16 mouse cellular contexts compared by ENCODE assay signal in the genomic region with DNA sequence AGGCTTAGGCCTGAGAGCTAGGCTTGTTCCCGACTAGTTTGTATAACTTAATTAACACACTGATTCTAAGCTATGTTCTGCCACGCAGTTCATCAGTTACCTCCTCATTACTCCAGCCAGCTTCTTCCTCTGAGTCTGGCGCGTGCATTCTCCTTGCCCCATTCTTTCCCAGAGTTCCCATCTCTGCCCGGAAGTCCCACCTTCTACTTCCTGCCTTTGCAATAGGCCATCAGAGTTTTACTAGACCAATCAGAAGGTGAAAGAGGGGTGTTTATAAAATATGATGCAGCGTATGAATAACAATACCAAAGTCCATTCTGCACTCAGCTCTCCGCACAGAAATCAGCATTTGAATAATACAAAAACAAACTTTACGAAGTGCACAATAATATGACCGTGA.
"Had no signal": no experiment of that assay in that cellular context is flagged by ENCODE, and none has a peak within 500 bp of the region (broad histone marks: within the 10 kb centered on the region; RNA-seq: fewer than 3 reads in every experiment).

No protein-coding gene starts in this region.

- H3K27me3 ChIP-seq: lung, embryonic 15.5 days; midbrain, embryonic 13.5 days; midbrain, embryonic 15.5 days; neural tube, embryonic 12.5 days had no signal

- H3K36me3 ChIP-seq: lung, embryonic 15.5 days; midbrain, embryonic 13.5 days; midbrain, embryonic 15.5 days; neural tube, embryonic 12.5 days had no signal

- H3K4me2 ChIP-seq: lung, embryonic 15.5 days; midbrain, embryonic 11.5 days; midbrain, embryonic 13.5 days; midbrain, embryonic 15.5 days; neural tube, embryonic 12.5 days had no signal

- H3K4me3 ChIP-seq: lung, embryonic 15.5 days; megakaryocyte, embryonic 14.5 days; midbrain, embryonic 13.5 days; midbrain, embryonic 15.5 days; neural tube, embryonic 12.5 days had no signal

- DNase-seq: liver, postnatal 0 days; lung, adult 2 months; lung, postnatal 14 days; lung, postnatal 36 days; right cerebral cortex, postnatal 14 days; thymus, adult 18-20 months; thymus, postnatal 14 days; thymus, postnatal 36 days had no signal

- H3K9me3 ChIP-seq: lung, embryonic 15.5 days; midbrain, embryonic 15.5 days had no signal

- ATAC-seq: liver, postnatal 0 days; lung, postnatal 0 days; midbrain, embryonic 13.5 days; midbrain, embryonic 15.5 days had no signal

- H3K27ac ChIP-seq: lung, embryonic 15.5 days; macrophage; midbrain, embryonic 13.5 days; midbrain, embryonic 15.5 days; neural tube, embryonic 12.5 days had no signal

- H3K4me1 ChIP-seq: lung, embryonic 15.5 days; megakaryocyte, embryonic 14.5 days; midbrain, embryonic 13.5 days; midbrain, embryonic 15.5 days; neural tube, embryonic 12.5 days had no signal

- H3K9ac ChIP-seq: liver, postnatal 0 days; lung, embryonic 15.5 days; midbrain, embryonic 13.5 days; midbrain, embryonic 15.5 days; neural tube, embryonic 12.5 days had no signal
